Mouse (Mus musculus): ENCODE data around the gene Sumo2. TPM values are rescaled to one million over a fixed set of nuclear protein-coding genes. Genes with fewer than 3 reads are reported as not detected.
"Not testable (repeated sequence)": the region's sequence is repeated elsewhere in the genome, so short reads cannot be mapped to it uniquely, and the experiment has no call there.

Gene Sumo2
- polyA plus RNA-seq, 1 experiment, result 85.2 TPM

- Histone ChIP-seq H3K36me3 (ENCODE audit: control insufficient read depth, insufficient read depth, low read length) (peaks cover 1% of the 10 kb centered on the region), H3K27me3 (replicated peaks; ENCODE audit: control insufficient read depth, insufficient read depth, low read length) (no peaks in the 10 kb centered on the region), H3K27ac (ENCODE audit: insufficient read depth, low read depth, low read length) (peak overlapping the region; percentile 93), H3K4me1 (ENCODE audit: control insufficient read depth, insufficient read depth, low read length) (peaks cover 7% of the 10 kb centered on the region; the same call in 1 of the 2 replicates), H3K4me3 (ENCODE audit: insufficient read depth, low read depth, low read length) (peak overlapping the region; percentile 67)
- DNase-seq, result peak; percentile 49
- under 1% methylated on average over 74 of the region's 84 CpGs for WGBS
- no peak for TF ChIP-seq CTCF (conservative IDR thresholded peaks at IDR 0.05; ENCODE audit: insufficient read depth, insufficient read length, low read depth, low read length)
- TF ChIP-seq POLR2A (IDR thresholded peaks at IDR 0.05; ENCODE audit: low read depth, low read length), result no peak
Observed at GRCm38 (mm10) chr11:115535401-115536037, 557 bp downstream of the Sumo2 start.

- H3K4me1 ChIP-seq (ENCODE audit: control insufficient read depth, insufficient read depth, low read length), result peaks cover 7% of the 10 kb centered on the region; the same call in 1 of the 2 replicates
- no peak for DNase-seq
- 1% methylated on average over 11 of the region's 11 CpGs for WGBS
- peak overlapping the region; percentile 67 for H3K4me3 ChIP-seq (ENCODE audit: insufficient read depth, low read depth, low read length)
- TF ChIP-seq CTCF (conservative IDR thresholded peaks at IDR 0.05; ENCODE audit: insufficient read depth, insufficient read length, low read depth, low read length), result no peak
- no peak for TF ChIP-seq POLR2A (IDR thresholded peaks at IDR 0.05; ENCODE audit: low read depth, low read length)
- H3K27me3 ChIP-seq (replicated peaks; ENCODE audit: control insufficient read depth, insufficient read depth, low read length), result no peaks in the 10 kb centered on the region
- H3K27ac ChIP-seq (ENCODE audit: insufficient read depth, low read depth, low read length), result no peak overlapping the region
- H3K36me3 ChIP-seq (ENCODE audit: control insufficient read depth, insufficient read depth, low read length), result peaks cover 4% of the 10 kb centered on the region
Observed at GRCm38 (mm10) chr11:115534759-115535371, 1.2 kb downstream of the Sumo2 start.

DNA sequence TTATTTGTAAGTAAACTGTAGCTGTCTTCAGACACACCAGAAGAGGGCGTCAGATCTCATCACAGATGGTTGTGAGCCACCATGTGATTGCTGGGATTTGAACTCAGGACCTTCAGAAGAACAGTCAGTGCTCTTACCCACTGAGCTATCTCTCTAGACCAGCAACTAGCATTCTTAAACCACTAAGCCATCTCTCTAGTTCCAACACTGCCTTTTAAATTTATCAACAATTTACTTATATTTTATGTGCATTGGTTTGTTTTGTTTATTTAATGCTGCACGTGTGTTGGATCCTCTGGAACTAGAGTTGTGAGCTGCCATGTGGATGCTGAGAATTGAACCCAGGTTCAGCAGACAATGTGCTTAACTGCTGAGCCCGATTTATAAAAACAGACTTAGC, 9.6 kb downstream of the Sumo2 start:
- H3K27ac ChIP-seq (ENCODE audit: insufficient read depth, low read depth, low read length); H3K27me3 ChIP-seq (replicated peaks; ENCODE audit: control insufficient read depth, insufficient read depth, low read length); H3K4me3 ChIP-seq (ENCODE audit: insufficient read depth, low read depth, low read length); H3K4me1 ChIP-seq (ENCODE audit: control insufficient read depth, insufficient read depth, low read length); DNase-seq: not testable (repeated sequence)
- WGBS, result 77% methylated on average over 3 of the region's 3 CpGs
- H3K36me3 ChIP-seq (ENCODE audit: control insufficient read depth, insufficient read depth, low read length), result peaks cover 10% of the 10 kb centered on the region

DNA sequence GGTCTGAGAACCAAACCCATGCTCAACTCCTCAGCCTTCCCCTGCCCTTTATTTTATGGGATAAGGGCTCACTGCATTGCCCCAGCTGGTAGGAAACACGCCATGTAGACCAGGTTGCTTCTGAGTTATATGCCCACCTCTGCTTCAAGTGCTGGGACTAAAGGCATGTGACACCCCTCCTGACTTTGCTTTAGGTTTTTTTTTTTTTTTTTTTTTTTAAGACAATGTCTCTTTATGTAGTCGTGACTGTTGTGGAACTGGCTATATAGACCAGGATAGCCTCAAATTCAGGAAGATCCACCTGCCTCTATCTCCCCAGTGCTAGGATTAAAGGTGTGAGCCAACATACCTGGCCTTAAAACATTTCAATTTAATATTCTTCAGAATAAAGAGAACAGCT, 13.4 kb downstream of the Sumo2 start:
- no peaks in the 10 kb centered on the region for H3K4me1 ChIP-seq (ENCODE audit: control insufficient read depth, insufficient read depth, low read length)
- H3K4me3 ChIP-seq (ENCODE audit: insufficient read depth, low read depth, low read length), result no peak overlapping the region
- WGBS, result 73% methylated on average over 2 of the region's 2 CpGs
- peaks cover 7% of the 10 kb centered on the region for H3K36me3 ChIP-seq (ENCODE audit: control insufficient read depth, insufficient read depth, low read length)
- DNase-seq, result no peak
- TF ChIP-seq CTCF (conservative IDR thresholded peaks at IDR 0.05; ENCODE audit: insufficient read depth, insufficient read length, low read depth, low read length), result no peak
- TF ChIP-seq POLR2A (IDR thresholded peaks at IDR 0.05; ENCODE audit: low read depth, low read length), result no peak
- H3K27ac ChIP-seq (ENCODE audit: insufficient read depth, low read depth, low read length), result no peak overlapping the region
- no peaks in the 10 kb centered on the region; the same call in 1 of the 2 replicates for H3K27me3 ChIP-seq (replicated peaks; ENCODE audit: control insufficient read depth, insufficient read depth, low read length)

DNA sequence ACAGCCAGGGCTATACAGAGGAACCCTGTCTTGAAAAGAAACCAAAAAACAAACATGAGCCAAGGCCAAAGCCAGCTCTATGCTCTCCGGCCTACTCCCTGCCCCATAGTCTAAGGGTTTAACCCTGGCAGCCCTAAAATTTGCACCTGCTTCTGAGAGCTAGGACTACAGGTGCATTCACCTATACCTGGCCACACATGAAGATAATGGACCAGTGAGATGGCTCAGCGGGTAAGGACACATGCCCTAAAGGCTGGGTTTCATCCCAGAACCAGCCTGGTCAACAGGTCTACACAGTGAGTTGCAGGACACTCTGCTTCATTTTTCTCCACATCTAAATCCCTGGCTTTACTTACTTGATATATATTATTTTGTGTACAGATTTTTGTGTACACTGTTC, 13.8 kb downstream of the Sumo2 start:
- no peaks in the 10 kb centered on the region; the same call in 1 of the 2 replicates for H3K27me3 ChIP-seq (replicated peaks; ENCODE audit: control insufficient read depth, insufficient read depth, low read length)
- DNase-seq, result no peak
- H3K27ac ChIP-seq (ENCODE audit: insufficient read depth, low read depth, low read length), result no peak overlapping the region
- peaks cover 7% of the 10 kb centered on the region for H3K36me3 ChIP-seq (ENCODE audit: control insufficient read depth, insufficient read depth, low read length)
- no peak for TF ChIP-seq CTCF (conservative IDR thresholded peaks at IDR 0.05; ENCODE audit: insufficient read depth, insufficient read length, low read depth, low read length)
- TF ChIP-seq POLR2A (IDR thresholded peaks at IDR 0.05; ENCODE audit: low read depth, low read length), result no peak
- H3K4me3 ChIP-seq (ENCODE audit: insufficient read depth, low read depth, low read length), result no peak overlapping the region
- no peaks in the 10 kb centered on the region for H3K4me1 ChIP-seq (ENCODE audit: control insufficient read depth, insufficient read depth, low read length)
- WGBS, result 94% methylated on average over 2 of the region's 2 CpGs

DNA sequence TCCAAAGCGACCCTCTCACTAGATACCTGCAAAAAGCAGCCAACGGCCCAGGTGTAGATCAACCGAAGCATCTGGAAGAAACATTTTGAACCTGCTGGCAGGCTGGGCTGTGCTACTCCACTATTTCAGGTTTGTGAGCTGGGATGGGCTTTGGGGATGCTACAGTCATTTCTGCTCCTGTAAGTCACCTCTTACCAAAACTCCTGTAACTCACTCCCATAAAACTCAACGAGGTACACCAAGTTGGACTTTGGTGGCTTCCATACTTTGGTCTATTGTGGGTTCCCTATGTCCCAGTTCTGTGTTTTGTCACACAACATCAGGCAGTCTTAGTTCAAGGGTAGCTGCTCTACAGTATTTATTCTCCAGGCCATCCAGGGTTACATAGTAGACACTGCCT, 15.0 kb downstream of the Sumo2 start:
- Histone ChIP-seq H3K27ac (ENCODE audit: insufficient read depth, low read depth, low read length) (no peak overlapping the region), H3K36me3 (ENCODE audit: control insufficient read depth, insufficient read depth, low read length) (peaks cover 4% of the 10 kb centered on the region), H3K4me3 (ENCODE audit: insufficient read depth, low read depth, low read length) (no peak overlapping the region), H3K4me1 (ENCODE audit: control insufficient read depth, insufficient read depth, low read length) (no peaks in the 10 kb centered on the region), H3K27me3 (replicated peaks; ENCODE audit: control insufficient read depth, insufficient read depth, low read length) (no peaks in the 10 kb centered on the region; the same call in 1 of the 2 replicates)
- TF ChIP-seq CTCF (conservative IDR thresholded peaks at IDR 0.05; ENCODE audit: insufficient read depth, insufficient read length, low read depth, low read length) (no peak), POLR2A (IDR thresholded peaks at IDR 0.05; ENCODE audit: low read depth, low read length) (no peak)
- no peak for DNase-seq
- 71% methylated on average over 4 of the region's 4 CpGs for WGBS

GRCm38 (mm10) chr11:115520218-115520617, 15.9 kb downstream of the Sumo2 start:
- no peak for DNase-seq
- Histone ChIP-seq H3K4me3 (ENCODE audit: insufficient read depth, low read depth, low read length) (no peak overlapping the region), H3K27me3 (replicated peaks; ENCODE audit: control insufficient read depth, insufficient read depth, low read length) (no peaks in the 10 kb centered on the region; the same call in 1 of the 2 replicates), H3K36me3 (ENCODE audit: control insufficient read depth, insufficient read depth, low read length) (peaks cover 2% of the 10 kb centered on the region; the same call in 1 of the 2 replicates), H3K27ac (ENCODE audit: insufficient read depth, low read depth, low read length) (no peak overlapping the region), H3K4me1 (ENCODE audit: control insufficient read depth, insufficient read depth, low read length) (no peaks in the 10 kb centered on the region)
- WGBS, result 87% methylated on average over 2 of the region's 2 CpGs
- no peak for TF ChIP-seq POLR2A (IDR thresholded peaks at IDR 0.05; ENCODE audit: low read depth, low read length)
- no peak for TF ChIP-seq CTCF (conservative IDR thresholded peaks at IDR 0.05; ENCODE audit: insufficient read depth, insufficient read length, low read depth, low read length)
